Mouse (Mus musculus) midbrain, embryonic 14.5 days (tissue): Measurements from ENCODE around the gene Hhat. TPM values are rescaled to one million over a fixed set of nuclear protein-coding genes. Genes with fewer than 3 reads are reported as not detected.

Experiments used
- ATAC-seq: fragments of 200-750 bp; cut with Nextera tagmentation; 2 replicates; pipeline ENCODE4 v1.8.0; 2017; ENCODE audit warnings: moderate number of reproducible peaks, moderate library complexity; ENCODE audit not compliant: low FRiP score, low TSS enrichment
- DNase-seq: peaks from one replicate; pipeline ENCODE4 v3.0.0-alpha.2; 2015
- H3K27ac ChIP-seq: fragments of 300-500 bp; sonication (generic); replicated peaks from 2 replicates; pipeline ENCODE4 v1.5.1; 2014; ENCODE audit warnings: mild to moderate bottlenecking, low read depth, low read length, moderate library complexity
- H3K27me3 ChIP-seq: fragments of 300-500 bp; sonication (generic); 2 replicates; pipeline ENCODE4 v1.6.1; 2014; ENCODE audit warnings: low read length, control low read depth, mixed read lengths; ENCODE audit not compliant: control insufficient read depth, insufficient read depth
- H3K36me3 ChIP-seq: fragments of 300-500 bp; sonication (generic); 2 replicates; pipeline ENCODE4 v1.6.1; 2014; ENCODE audit warnings: low read length, control low read depth; ENCODE audit not compliant: control insufficient read depth, insufficient read depth
- H3K4me1 ChIP-seq: fragments of 300-500 bp; sonication (generic); 2 replicates; pipeline ENCODE4 v1.6.1; 2014; ENCODE audit warnings: mild to moderate bottlenecking, antibody characterized with exemption, low read length, control low read depth; ENCODE audit not compliant: control insufficient read depth, insufficient read depth
- H3K4me2 ChIP-seq: fragments of 300-500 bp; sonication (generic); 2 replicates; pipeline ENCODE4 v1.6.1; 2014; ENCODE audit warnings: mild to moderate bottlenecking, low read length, moderate library complexity
- H3K4me3 ChIP-seq: fragments of 300-500 bp; sonication (generic); replicated peaks from 2 replicates; pipeline ENCODE4 v1.5.1; 2014; ENCODE audit warnings: low read depth, low read length
- H3K9ac ChIP-seq: fragments of 300-500 bp; sonication (generic); replicated peaks from 2 replicates; pipeline ENCODE4 v1.6.1; 2014; ENCODE audit warnings: mild to moderate bottlenecking, low read length, moderate library complexity
- H3K9me3 ChIP-seq: fragments of 300-500 bp; sonication (generic); 2 replicates; pipeline ENCODE4 v1.6.1; 2016; ENCODE audit warnings: low read length, control low read depth, mixed read lengths; ENCODE audit not compliant: control insufficient read depth
- WGBS: fragments of 180-500 bp; shearing (Covaris S2); extraction: QIAGEN DNeasy Blood & Tissue Kit; methylation state at CpG from one replicate; pipeline ENCODE4 v1.1.7; 2014; 5-methylcytosine and 5-hydroxymethylcytosine counted together
- polyA plus RNA-seq: library from polyadenylated mRNA; unstranded; fragments of >200 nt; fragmentation: Nextera tagmentation; extraction: Ambion mirVana; gene quantifications from 2 replicates; pipeline ENCODE4 v1.2.1, GENCODE M21; 2014

The Hhat gene
- polyA plus RNA-seq, 1 experiment from 2014 or later = 4.5 TPM

- H3K36me3 ChIP-seq = no peaks in the 10 kb centered on the region
- no peaks in the 10 kb centered on the region for H3K27me3 ChIP-seq
- no peaks in the 10 kb centered on the region for H3K4me1 ChIP-seq
- DNase-seq = no peak
- no peaks in the 10 kb centered on the region for H3K9me3 ChIP-seq
- no peak overlapping the region for H3K9ac ChIP-seq
- H3K27ac ChIP-seq = no peak overlapping the region
- WGBS = 60% methylated on average over 4 of the region's 4 CpGs
- ATAC-seq = no peak
- no peak overlapping the region for H3K4me3 ChIP-seq
- no peak overlapping the region for H3K4me2 ChIP-seq
These were observed 319.3 kb downstream of the Hhat start for GRCm38 (mm10) chr1:192451722-192452121.

GRCm38 (mm10) chr1:192450425-192450824 is 320.6 kb downstream of the Hhat start:
- Histone ChIP-seq H3K9me3 (no peaks in the 10 kb centered on the region), H3K4me1 (no peaks in the 10 kb centered on the region), H3K27ac (no peak overlapping the region), H3K36me3 (no peaks in the 10 kb centered on the region), H3K9ac (no peak overlapping the region), H3K27me3 (no peaks in the 10 kb centered on the region), H3K4me2 (no peak overlapping the region), H3K4me3 (no peak overlapping the region)
- no peak for ATAC-seq
- DNase-seq = no peak

- Histone ChIP-seq H3K36me3 (no peaks in the 10 kb centered on the region), H3K9me3 (no peaks in the 10 kb centered on the region), H3K4me1 (peaks cover 5% of the 10 kb centered on the region; the same call in 1 of the 2 replicates), H3K27me3 (no peaks in the 10 kb centered on the region), H3K4me2 (no peak overlapping the region), H3K4me3 (no peak overlapping the region), H3K9ac (no peak overlapping the region), H3K27ac (no peak overlapping the region)
- no peak for DNase-seq
- 58% methylated on average over 4 of the region's 4 CpGs for WGBS
- ATAC-seq = no peak
These were observed 321.3 kb downstream of the Hhat start for GRCm38 (mm10) chr1:192449572-192450351.

- no peak for ATAC-seq
- 94% methylated on average over 1 of the region's 1 CpGs for WGBS
These were observed 322.5 kb downstream of the Hhat start for GRCm38 (mm10) chr1:192448512-192448911.

GRCm38 (mm10) chr1:192447666-192448065 is 323.4 kb downstream of the Hhat start:
- Histone ChIP-seq H3K27me3 (no peaks in the 10 kb centered on the region), H3K4me2 (no peak overlapping the region), H3K9ac (no peak overlapping the region), H3K4me1 (peaks cover 15% of the 10 kb centered on the region; the same call in 1 of the 2 replicates), H3K36me3 (no peaks in the 10 kb centered on the region), H3K4me3 (no peak overlapping the region), H3K9me3 (no peaks in the 10 kb centered on the region), H3K27ac (no peak overlapping the region)
- ATAC-seq = no peak
- WGBS = 60% methylated on average over 2 of the region's 2 CpGs
- no peak for DNase-seq

More at GRCm38 (mm10) chr1:192448512-192448911, 322.5 kb downstream of the Hhat start:
- H3K9me3 ChIP-seq = no peaks in the 10 kb centered on the region
- peaks cover 13% of the 10 kb centered on the region; the same call in 1 of the 2 replicates for H3K4me1 ChIP-seq
- H3K4me3 ChIP-seq = no peak overlapping the region
- H3K27ac ChIP-seq = no peak overlapping the region
- no peak overlapping the region for H3K9ac ChIP-seq
- no peak overlapping the region for H3K4me2 ChIP-seq
- no peaks in the 10 kb centered on the region for H3K36me3 ChIP-seq
- DNase-seq = no peak
- no peaks in the 10 kb centered on the region for H3K27me3 ChIP-seq

Other genes starting within 250 kb of the Hhat start
- 30.0 and 39.5 TPM in 2 replicates for gene Sertad4, start 84.5 kb upstream of the Hhat start, polyA plus RNA-seq